Mouse (Mus musculus): ENCODE data around the gene Tars.

Gene Tars

GRCm38 (mm10) chr15:11361824-11362223, 37.6 kb downstream of the Tars start:
- DNase-seq (ENCODE audit: low read depth, low spot score) = no peak

- no peak for DNase-seq (ENCODE audit: low read depth, low spot score)
These were observed 38.6 kb downstream of the Tars start for GRCm38 (mm10) chr15:11360888-11361287.

- peak; percentile 58 for DNase-seq (ENCODE audit: low read depth, low spot score)
These were observed 42.0 kb downstream of the Tars start for GRCm38 (mm10) chr15:11357501-11357900.

- DNase-seq (ENCODE audit: low read depth, low spot score) = no peak
These were observed 43.6 kb downstream of the Tars start for GRCm38 (mm10) chr15:11355865-11356264.

GRCm38 (mm10) chr15:11339467-11340180, 59.8 kb downstream of the Tars start:
- no peak for DNase-seq (ENCODE audit: low read depth, low spot score)

All from ES-CJ7 (cell line).